ENCODE assay signal across 19 mouse cellular contexts in genomic region chr6:111985452-111985851, GRCm38 (mm10).
DNase-seq lines count a peak whose midpoint lies in the region; ATAC-seq and TF ChIP-seq lines count a peak whose summit lies in the region.
"Had no signal": no experiment of that assay in that cellular context is flagged by ENCODE, and none has a peak within 500 bp of the region (broad histone marks: within the 10 kb centered on the region; RNA-seq: fewer than 3 reads in every experiment).

No protein-coding gene starts in this region.

- H3K4me1 ChIP-seq in forebrain, postnatal 0 days (ENCODE audit: insufficient read depth): no peaks in the 10 kb centered on the region
- H3K4me1 ChIP-seq in forebrain, embryonic 13.5 days: no peaks in the 10 kb centered on the region
- H3K4me1 ChIP-seq in lung, postnatal 0 days (ENCODE audit: insufficient read depth, low read depth, low read length): no peaks in the 10 kb centered on the region
- H3K4me1 ChIP-seq in embryonic facial prominence, embryonic 10.5 days: no peaks in the 10 kb centered on the region
- H3K4me1 ChIP-seq: limb, embryonic 10.5 days; liver, embryonic 15.5 days; midbrain, embryonic 12.5 days; neural tube, embryonic 13.5 days had no signal

- no peak for TF ChIP-seq EP300 in lung, postnatal 0 days (IDR thresholded peaks at IDR 0.05)

- no peaks in the 10 kb centered on the region for H3K27me3 ChIP-seq in forebrain, postnatal 0 days (ENCODE audit: insufficient read depth, low read length)
- H3K27me3 ChIP-seq in forebrain, embryonic 13.5 days: no peaks in the 10 kb centered on the region
- no peaks in the 10 kb centered on the region for H3K27me3 ChIP-seq in lung, postnatal 0 days (replicated peaks; ENCODE audit: insufficient read depth, low read length)
- H3K27me3 ChIP-seq in embryonic facial prominence, embryonic 10.5 days (replicated peaks; ENCODE audit: low read depth, poor library complexity, severe bottlenecking): no peaks in the 10 kb centered on the region
- H3K27me3 ChIP-seq: liver, embryonic 15.5 days; midbrain, embryonic 12.5 days; neural tube, embryonic 13.5 days had no signal

- H3K4me2 ChIP-seq in forebrain, postnatal 0 days (ENCODE audit: low read depth): no peak overlapping the region
- H3K4me2 ChIP-seq in forebrain, embryonic 13.5 days: no peak overlapping the region
- no peak overlapping the region for H3K4me2 ChIP-seq in lung, postnatal 0 days (replicated peaks; ENCODE audit: low read depth, low read length)
- H3K4me2 ChIP-seq: liver, embryonic 15.5 days; midbrain, embryonic 12.5 days; neural tube, embryonic 13.5 days had no signal

- H3K9me3 ChIP-seq in forebrain, postnatal 0 days (ENCODE audit: low read length): no peaks in the 10 kb centered on the region
- no peaks in the 10 kb centered on the region for H3K9me3 ChIP-seq in forebrain, embryonic 13.5 days (replicated peaks)
- no peaks in the 10 kb centered on the region for H3K9me3 ChIP-seq in lung, postnatal 0 days (ENCODE audit: low read length)
- H3K9me3 ChIP-seq in embryonic facial prominence, embryonic 10.5 days: no peaks in the 10 kb centered on the region
- H3K9me3 ChIP-seq: limb, embryonic 10.5 days; liver, embryonic 15.5 days; midbrain, embryonic 12.5 days; neural tube, embryonic 13.5 days had no signal

- H3K27ac ChIP-seq in forebrain, postnatal 0 days (ENCODE audit: low read depth, low read length): no peak overlapping the region
- H3K27ac ChIP-seq in forebrain, embryonic 13.5 days: no peak overlapping the region
- H3K27ac ChIP-seq in lung, postnatal 0 days (ENCODE audit: low read length): no peak overlapping the region
- H3K27ac ChIP-seq in embryonic facial prominence, embryonic 10.5 days (replicated peaks): no peak overlapping the region
- H3K27ac ChIP-seq: heart, adult 2 months; limb, embryonic 10.5 days; liver, embryonic 15.5 days; midbrain, embryonic 12.5 days; neural tube, embryonic 13.5 days had no signal

- no peak overlapping the region for H3K4me3 ChIP-seq in forebrain, postnatal 0 days (ENCODE audit: low read depth, low read length)
- H3K4me3 ChIP-seq in forebrain, embryonic 13.5 days: no peak overlapping the region
- no peak overlapping the region for H3K4me3 ChIP-seq in lung, postnatal 0 days (ENCODE audit: low read depth, low read length)
- no peak overlapping the region for H3K4me3 ChIP-seq in embryonic facial prominence, embryonic 10.5 days
- H3K4me3 ChIP-seq: heart, adult 2 months; limb, embryonic 10.5 days; liver, embryonic 15.5 days; midbrain, embryonic 12.5 days; neural tube, embryonic 13.5 days had no signal

- intact Hi-C loops in left cerebral cortex, postnatal 4 days (cut with DNase I): loop anchor here (5.0 kb wide), 1 partner anchor 953 kb away; no protein-coding TSS in a partner anchor
- intact Hi-C loops in left cerebral cortex, postnatal 36 days (cut with DNase I): no loop called here

- no peak for DNase-seq in forebrain, postnatal 0 days
- DNase-seq in left cerebral cortex, postnatal 4 days: peak; percentile 15
- DNase-seq in left cerebral cortex, postnatal 36 days (ENCODE audit: low spot score in 2 of 2): no peak
- peak; percentile 48 to 55 for DNase-seq in adrenal gland, postnatal 36 days
- peak; percentile 42 for DNase-seq in lung, postnatal 0 days (ENCODE audit: low spot score)
- DNase-seq in cerebellum, adult 8-10 months: no peak
- no peak for DNase-seq in embryonic facial prominence, embryonic 10.5 days (ENCODE audit: low spot score)
- DNase-seq: B cell, adult 2 months; cerebellum, adult 11 months; kidney, postnatal 36 days; thymus, postnatal 36 days had no signal

- 43% methylated on average over 1 of the region's 1 CpGs for WGBS in forebrain, postnatal 0 days
- 81% methylated on average over 1 of the region's 1 CpGs for WGBS in forebrain, embryonic 13.5 days
- 62% methylated on average over 1 of the region's 1 CpGs for WGBS in lung, postnatal 0 days
- 87% methylated on average over 1 of the region's 1 CpGs for WGBS in embryonic facial prominence, embryonic 10.5 days

- ATAC-seq in forebrain, postnatal 0 days: peak; percentile 55; the same call in 1 of the 2 replicates
- ATAC-seq in forebrain, embryonic 13.5 days: no peak; the same call in 1 of the 2 replicates
- ATAC-seq in lung, postnatal 0 days: peak; percentile 48; the same call in 1 of the 2 replicates
- ATAC-seq: activated CD4-positive, CD25-positive, alpha-beta regulatory T cell, adult 4 months had no signal

- no peak overlapping the region for H3K9ac ChIP-seq in forebrain, postnatal 0 days
- H3K9ac ChIP-seq in forebrain, embryonic 13.5 days: no peak overlapping the region
- no peak overlapping the region for H3K9ac ChIP-seq in lung, postnatal 0 days (replicated peaks; ENCODE audit: low read depth)
- H3K9ac ChIP-seq: liver, embryonic 15.5 days; midbrain, embryonic 12.5 days; neural tube, embryonic 13.5 days had no signal

- H3K36me3 ChIP-seq in forebrain, postnatal 0 days (ENCODE audit: insufficient read depth): no peaks in the 10 kb centered on the region
- H3K36me3 ChIP-seq in forebrain, embryonic 13.5 days (ENCODE audit: poor library complexity, severe bottlenecking): no peaks in the 10 kb centered on the region
- no peaks in the 10 kb centered on the region for H3K36me3 ChIP-seq in lung, postnatal 0 days (ENCODE audit: insufficient read depth, low read length)
- no peaks in the 10 kb centered on the region for H3K36me3 ChIP-seq in embryonic facial prominence, embryonic 10.5 days (replicated peaks)
- H3K36me3 ChIP-seq: G1E; limb, embryonic 10.5 days; liver, embryonic 15.5 days; midbrain, embryonic 12.5 days; neural tube, embryonic 13.5 days had no signal

- TF ChIP-seq CTCF in forebrain, postnatal 0 days (IDR thresholded peaks at IDR 0.05; ENCODE audit: low read depth): no peak
- no peak for TF ChIP-seq CTCF in lung, postnatal 0 days (IDR thresholded peaks at IDR 0.05)

Comparison
In these comparisons a context has a peak if more than half of its experiments do, and no peak if none do; other contexts are left out.
1. DNase-seq: peak in left cerebral cortex, postnatal 4 days (single experiment), adrenal gland, postnatal 36 days (2 of 2) and lung, postnatal 0 days (single experiment); none in forebrain, postnatal 0 days (single experiment), left cerebral cortex, postnatal 36 days (0 of 2), cerebellum, adult 8-10 months (single experiment) and embryonic facial prominence, embryonic 10.5 days (single experiment).